Mouse (Mus musculus) small intestine, adult 2 months (tissue): ENCODE measurements around the gene Atp8b4.

Source experiments
- CTCF ChIP-seq: fragments of 200-500 bp; IDR thresholded peaks from 2 replicates; pipeline ENCODE4 v1.5.1; 2012; ENCODE audit warnings: low read depth, mild to moderate bottlenecking, control low read depth, inconsistent platforms, low read length, moderate library complexity, mixed read lengths; ENCODE audit not compliant: insufficient replicate concordance, insufficient read length; ENCODE audit errors: extremely low read depth
- POLR2A ChIP-seq: fragments of 200-500 bp; IDR thresholded peaks from 2 replicates; pipeline ENCODE4 v1.6.1; 2012; ENCODE audit warnings: low read depth, mild to moderate bottlenecking, control low read depth, inconsistent platforms, low read length, moderate library complexity

- TF ChIP-seq POLR2A: no peak
- TF ChIP-seq CTCF: no peak
Observed at GRCm38 (mm10) chr2:126472836-126473235, 27.6 kb downstream of the Atp8b4 start.
